Mouse (Mus musculus): ENCODE results near the gene Timm10. TPM values are rescaled to one million over a fixed set of nuclear protein-coding genes. Genes with fewer than 3 reads are reported as not detected.

Timm10 gene
- polyA plus RNA-seq, 1 experiment from 2014 or later: 58.0 TPM

GRCm38 (mm10) chr2:84865616-84866571, 39.1 kb downstream of the Timm10 start:
- WGBS: under 1% methylated on average over 41 of the region's 47 CpGs
- Histone ChIP-seq H3K4me2 (peak overlapping the region; percentile 70), H3K27ac (peak overlapping the region; percentile 80)

GRCm38 (mm10) chr2:84868521-84868943, 41.7 kb downstream of the Timm10 start:
- Histone ChIP-seq H3K9me3 (replicated peaks) (no peaks in the 10 kb centered on the region), H3K27me3 (peaks cover 71% of the 10 kb centered on the region), H3K4me1 (peaks cover 40% of the 10 kb centered on the region), H3K9ac (no peak overlapping the region), H3K4me2 (no peak overlapping the region), H3K4me3 (no peak overlapping the region), H3K36me3 (ENCODE audit: poor library complexity, severe bottlenecking) (peaks cover 5% of the 10 kb centered on the region; the same call in 1 of the 2 replicates), H3K27ac (peak overlapping the region; percentile 40; the same call in 1 of the 2 replicates)
- 2% methylated on average over 5 of the region's 5 CpGs for WGBS
- ATAC-seq: no peak

More at GRCm38 (mm10) chr2:84865616-84866571, 39.1 kb downstream of the Timm10 start:
- H3K4me3 ChIP-seq: peak overlapping the region; percentile 40
- H3K9ac ChIP-seq: peak overlapping the region; percentile 57
- peaks cover 44% of the 10 kb centered on the region for H3K27me3 ChIP-seq
- H3K9me3 ChIP-seq (replicated peaks): no peaks in the 10 kb centered on the region
- peak; percentile 84 for ATAC-seq
- H3K36me3 ChIP-seq (ENCODE audit: poor library complexity, severe bottlenecking): peaks cover 10% of the 10 kb centered on the region; the same call in 1 of the 2 replicates
- peaks cover 25% of the 10 kb centered on the region; the same call in 1 of the 2 replicates for H3K4me1 ChIP-seq

DNA sequence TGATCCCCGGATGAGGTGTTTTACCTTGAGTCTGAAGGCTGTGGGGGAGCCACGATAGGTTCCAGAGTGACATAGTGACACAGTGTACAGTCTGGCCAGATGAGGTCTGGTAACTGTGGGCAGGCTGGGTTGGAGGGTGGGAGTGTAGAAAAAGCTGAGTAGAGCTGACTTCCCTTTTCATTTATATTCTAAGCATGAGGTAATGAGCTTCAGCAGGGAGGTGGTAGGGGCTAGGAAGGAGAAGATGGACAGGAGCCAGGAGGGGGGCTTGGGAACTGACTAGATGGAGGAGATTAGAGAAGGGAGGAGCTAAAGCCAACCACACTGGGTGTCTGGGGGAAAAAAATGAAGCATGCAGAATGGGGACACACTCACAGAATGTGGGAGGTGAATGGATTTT, 42.2 kb downstream of the Timm10 start:
- H3K4me2 ChIP-seq: no peak overlapping the region
- H3K27ac ChIP-seq: peak overlapping the region; percentile 40; the same call in 1 of the 2 replicates
- no peaks in the 10 kb centered on the region for H3K9me3 ChIP-seq (replicated peaks)
- WGBS: 66% methylated on average over 2 of the region's 2 CpGs
- H3K4me1 ChIP-seq: peaks cover 40% of the 10 kb centered on the region
- H3K27me3 ChIP-seq: peaks cover 75% of the 10 kb centered on the region
- no peak overlapping the region for H3K4me3 ChIP-seq
- no peak overlapping the region for H3K9ac ChIP-seq
- peaks cover 5% of the 10 kb centered on the region; the same call in 1 of the 2 replicates for H3K36me3 ChIP-seq (ENCODE audit: poor library complexity, severe bottlenecking)
- ATAC-seq: peak; percentile 17; the same call in 1 of the 2 replicates

GRCm38 (mm10) chr2:84870623-84871160, 43.9 kb downstream of the Timm10 start:
- ATAC-seq: no peak
- Histone ChIP-seq H3K36me3 (ENCODE audit: poor library complexity, severe bottlenecking) (peaks cover 5% of the 10 kb centered on the region; the same call in 1 of the 2 replicates), H3K27ac (no peak overlapping the region), H3K9me3 (replicated peaks) (no peaks in the 10 kb centered on the region), H3K4me1 (peaks cover 39% of the 10 kb centered on the region), H3K4me2 (no peak overlapping the region), H3K9ac (no peak overlapping the region), H3K27me3 (peaks cover 84% of the 10 kb centered on the region), H3K4me3 (no peak overlapping the region)
- WGBS: 60% methylated on average over 4 of the region's 4 CpGs

DNA sequence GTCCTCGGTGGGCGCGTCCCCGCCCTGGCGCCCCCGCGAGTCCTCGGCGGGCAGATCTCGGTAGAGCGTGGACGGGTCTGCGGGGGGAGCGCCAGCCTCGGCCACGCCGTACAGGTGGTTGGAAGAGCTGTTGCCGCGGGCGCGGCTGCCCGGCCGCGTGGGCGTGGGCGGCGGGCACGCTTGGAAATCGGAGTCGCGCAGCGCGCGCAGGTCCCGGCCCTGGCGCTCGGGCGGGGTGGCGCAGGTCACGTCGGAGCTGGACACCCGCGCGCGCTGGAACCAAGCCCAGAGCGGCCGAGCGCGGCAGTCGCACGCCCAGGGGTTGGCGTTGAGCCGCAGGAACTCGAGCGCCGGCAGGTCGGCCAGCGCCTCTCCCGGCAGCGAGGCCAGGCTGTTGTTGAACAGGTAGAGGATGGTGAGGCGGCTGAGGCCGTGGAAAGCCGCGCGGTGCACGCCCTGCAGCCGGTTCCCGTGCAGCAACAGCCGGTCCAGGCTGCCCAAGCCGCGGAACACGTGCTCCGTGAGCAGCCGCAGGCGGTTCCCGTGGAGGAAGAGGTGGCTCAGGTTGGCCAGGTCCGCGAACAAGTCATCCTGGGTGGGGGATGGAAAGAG, 45.4 kb downstream of the Timm10 start:
- Histone ChIP-seq H3K4me2 (peak overlapping the region; percentile 81), H3K4me1 (peaks cover 28% of the 10 kb centered on the region), H3K4me3 (peak overlapping the region; percentile 48), H3K27ac (no peak overlapping the region), H3K27me3 (peaks cover 84% of the 10 kb centered on the region), H3K9ac (peak overlapping the region; percentile 58), H3K36me3 (ENCODE audit: poor library complexity, severe bottlenecking) (peaks cover 11% of the 10 kb centered on the region; the same call in 1 of the 2 replicates), H3K9me3 (replicated peaks) (no peaks in the 10 kb centered on the region)
- ATAC-seq: peak; percentile 19; the same call in 1 of the 2 replicates
- WGBS: 1% methylated on average over 74 of the region's 78 CpGs

DNA sequence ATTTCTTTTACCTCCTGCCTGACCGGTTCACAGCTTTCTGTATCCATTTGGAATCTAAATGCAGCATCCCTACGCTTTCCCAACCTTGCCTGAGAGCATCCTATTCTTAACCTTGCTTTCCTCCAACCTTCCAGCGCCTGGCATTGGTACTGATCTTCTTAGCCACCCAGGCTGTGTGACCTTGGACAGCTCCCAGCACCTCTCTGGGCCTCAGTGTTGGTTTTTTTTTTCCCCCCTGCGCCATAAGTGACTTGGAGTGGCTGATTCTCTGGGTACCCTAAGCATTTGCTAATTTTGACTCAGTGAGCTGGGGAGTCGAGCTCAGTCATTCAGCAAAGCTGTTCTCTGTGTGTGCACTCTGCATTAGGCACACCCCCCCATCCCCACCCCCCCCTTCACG, 49.0 kb downstream of the Timm10 start:
- WGBS: 60% methylated on average over 6 of the region's 6 CpGs
- no peak overlapping the region for H3K9ac ChIP-seq
- no peaks in the 10 kb centered on the region for H3K9me3 ChIP-seq (replicated peaks)
- ATAC-seq: no peak; the same call in 1 of the 2 replicates
- H3K27ac ChIP-seq: no peak overlapping the region
- peaks cover 62% of the 10 kb centered on the region for H3K27me3 ChIP-seq
- H3K4me1 ChIP-seq: peaks cover 20% of the 10 kb centered on the region
- no peak overlapping the region for H3K4me2 ChIP-seq
- peaks cover 15% of the 10 kb centered on the region; the same call in 1 of the 2 replicates for H3K36me3 ChIP-seq (ENCODE audit: poor library complexity, severe bottlenecking)
- no peak overlapping the region for H3K4me3 ChIP-seq

Other genes starting within 250 kb of the Timm10 start
- 31.6 and 32.8 TPM in 2 replicates for gene Ctnnd1, start 176.2 kb upstream of the Timm10 start, polyA plus RNA-seq (2015; fragmentation: Nextera tagmentation; extraction: Ambion mirVana)
- 0.25 and 0.31 TPM in 2 replicates for gene Btbd18, start 167.9 kb upstream of the Timm10 start, polyA plus RNA-seq (2015; fragmentation: Nextera tagmentation; extraction: Ambion mirVana)
- 418 and 438 TPM in 2 replicates for gene Selenoh, start 156.2 kb upstream of the Timm10 start, polyA plus RNA-seq (2015; fragmentation: Nextera tagmentation; extraction: Ambion mirVana)
- not detected in 2 replicates for gene Gm28635, start 149.0 kb upstream of the Timm10 start, polyA plus RNA-seq (2015; fragmentation: Nextera tagmentation; extraction: Ambion mirVana)
- 54.6 and 56.2 TPM in 2 replicates for gene Med19, start 148.6 kb upstream of the Timm10 start, polyA plus RNA-seq (2015; fragmentation: Nextera tagmentation; extraction: Ambion mirVana)
- gene Tmx2, start 147.9 kb upstream of the Timm10 start, polyA plus RNA-seq (2015; fragmentation: Nextera tagmentation; extraction: Ambion mirVana): 179 and 199 TPM in 2 replicates
- 16.5 and 17.7 TPM in 2 replicates for gene Zdhhc5, start 111.8 kb upstream of the Timm10 start, polyA plus RNA-seq (2015; fragmentation: Nextera tagmentation; extraction: Ambion mirVana)
- gene Clp1, start 99.6 kb upstream of the Timm10 start, polyA plus RNA-seq (2015; fragmentation: Nextera tagmentation; extraction: Ambion mirVana): 35.9 and 36.1 TPM in 2 replicates
- gene Ypel4, start 92.9 kb upstream of the Timm10 start, polyA plus RNA-seq (2015; fragmentation: Nextera tagmentation; extraction: Ambion mirVana): 18.2 and 19.5 TPM in 2 replicates
- 6.1 and 7.5 TPM in 2 replicates for gene Gm19426, start 83.3 kb upstream of the Timm10 start, polyA plus RNA-seq (2015; fragmentation: Nextera tagmentation; extraction: Ambion mirVana)
- gene Serping1, start 51.6 kb upstream of the Timm10 start, polyA plus RNA-seq (2015; fragmentation: Nextera tagmentation; extraction: Ambion mirVana): 22.3 and 25.6 TPM in 2 replicates
- 19.1 and 21.1 TPM in 2 replicates for gene Ube2l6, start 28.2 kb upstream of the Timm10 start, polyA plus RNA-seq (2015; fragmentation: Nextera tagmentation; extraction: Ambion mirVana)
- 0.09 TPM in 1 of 2 replicates, not detected in the other for gene Smtnl1, start 4.3 kb upstream of the Timm10 start, polyA plus RNA-seq (2015; fragmentation: Nextera tagmentation; extraction: Ambion mirVana)
- gene Slc43a1, start 11.9 kb downstream of the Timm10 start, polyA plus RNA-seq (2015; fragmentation: Nextera tagmentation; extraction: Ambion mirVana): 5.4 and 7.5 TPM in 2 replicates
- 3.6 and 5.6 TPM in 2 replicates for gene Rtn4rl2, start 59.7 kb downstream of the Timm10 start, polyA plus RNA-seq (2015; fragmentation: Nextera tagmentation; extraction: Ambion mirVana)
- gene Slc43a3, start 109.6 kb downstream of the Timm10 start, polyA plus RNA-seq (2015; fragmentation: Nextera tagmentation; extraction: Ambion mirVana): 5.9 and 6.6 TPM in 2 replicates
- 0.44 TPM in 1 of 2 replicates, not detected in the other for gene Prg2, start 153.5 kb downstream of the Timm10 start, polyA plus RNA-seq (2015; fragmentation: Nextera tagmentation; extraction: Ambion mirVana)
- gene Prg3, start 161.2 kb downstream of the Timm10 start, polyA plus RNA-seq (2015; fragmentation: Nextera tagmentation; extraction: Ambion mirVana): not detected in 2 replicates
- 281 and 310 TPM in 2 replicates for gene Ssrp1, start 210.2 kb downstream of the Timm10 start, polyA plus RNA-seq (2015; fragmentation: Nextera tagmentation; extraction: Ambion mirVana)
- 0.79 and 0.90 TPM in 2 replicates for gene P2rx3, start 210.5 kb downstream of the Timm10 start, polyA plus RNA-seq (2015; fragmentation: Nextera tagmentation; extraction: Ambion mirVana)
- 20.1 and 24.9 TPM in 2 replicates for gene Tnks1bp1, start 221.0 kb downstream of the Timm10 start, polyA plus RNA-seq (2015; fragmentation: Nextera tagmentation; extraction: Ambion mirVana)